Mouse (Mus musculus) kidney, embryonic 15.5 days (tissue): Measurements from ENCODE around the gene Fam83e. TPM values are rescaled to one million over a fixed set of nuclear protein-coding genes. Genes with fewer than 3 reads are reported as not detected.

ENCODE experiments used
- ATAC-seq: fragments of 200-750 bp; cut with Nextera tagmentation; replicated peaks from 2 replicates; pipeline ENCODE4 v1.8.0; 2017; ENCODE audit warnings: moderate TSS enrichment; ENCODE audit not compliant: low FRiP score
- H3K27ac ChIP-seq: fragments of 300-500 bp; sonication (generic); 2 replicates; pipeline ENCODE4 v1.5.1; 2015; ENCODE audit warnings: mild to moderate bottlenecking, inconsistent platforms
- H3K27me3 ChIP-seq: fragments of 300-500 bp; sonication (generic); 2 replicates; pipeline ENCODE4 v1.6.1; 2015; ENCODE audit warnings: inconsistent platforms
- H3K36me3 ChIP-seq: fragments of 300-500 bp; sonication (generic); 2 replicates; pipeline ENCODE4 v1.6.1; 2015; ENCODE audit warnings: inconsistent platforms
- H3K4me1 ChIP-seq: fragments of 300-500 bp; sonication (generic); 2 replicates; pipeline ENCODE4 v1.6.1; 2015; ENCODE audit warnings: inconsistent platforms
- H3K4me2 ChIP-seq: fragments of 300-500 bp; sonication (generic); 2 replicates; pipeline ENCODE4 v1.6.1; 2015; ENCODE audit warnings: moderate library complexity, mild to moderate bottlenecking, inconsistent platforms
- H3K4me3 ChIP-seq: fragments of 300-500 bp; sonication (generic); replicated peaks from 2 replicates; pipeline ENCODE4 v1.5.1; 2015; ENCODE audit warnings: mild to moderate bottlenecking, inconsistent platforms
- H3K9ac ChIP-seq: fragments of 300-500 bp; sonication (generic); 2 replicates; pipeline ENCODE4 v1.6.1; 2015; ENCODE audit warnings: mild to moderate bottlenecking, inconsistent platforms
- H3K9me3 ChIP-seq: fragments of 300-500 bp; sonication (generic); replicated peaks from 2 replicates; pipeline ENCODE4 v1.6.1; 2016; ENCODE audit warnings: inconsistent platforms
- WGBS: fragments of 180-500 bp; shearing (Covaris S2); methylation state at CpG from one replicate; pipeline ENCODE4 v1.1.7; 2015; ENCODE audit warnings: mixed read lengths; 5-methylcytosine and 5-hydroxymethylcytosine counted together
- polyA plus RNA-seq: library from polyadenylated mRNA; unstranded; fragments of >200 nt; fragmentation: Nextera tagmentation; extraction: Ambion mirVana; gene quantifications from 2 replicates; pipeline ENCODE4 v1.2.1, GENCODE M21; 2015

Gene Fam83e
- polyA plus RNA-seq, 1 experiment from 2014 or later, result 1.4 TPM

DNA sequence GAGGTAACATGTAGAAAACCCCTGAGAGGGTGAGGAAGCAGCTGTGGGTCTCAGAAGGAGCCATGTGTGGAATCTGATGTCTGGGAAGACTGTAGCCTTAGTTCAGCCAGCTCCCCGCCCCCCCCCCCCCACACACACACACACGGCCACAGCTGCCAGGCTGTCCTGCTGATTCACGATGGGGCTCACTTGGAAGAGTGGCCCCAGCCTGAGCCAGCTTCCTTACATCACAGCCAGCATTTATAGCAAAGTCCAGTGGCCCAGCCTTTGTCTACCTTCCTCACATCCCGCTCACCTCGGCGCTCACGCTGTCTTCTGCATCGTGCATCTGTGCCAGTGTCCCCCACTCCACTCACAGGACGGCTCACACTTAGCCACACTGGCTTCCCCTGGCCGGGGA, 28.4 kb downstream of the Fam83e start:
- peak; percentile 27; the same call in 1 of the 2 replicates for ATAC-seq
- Histone ChIP-seq H3K4me3 (no peak overlapping the region), H3K36me3 (no peaks in the 10 kb centered on the region), H3K27ac (peak overlapping the region; percentile 3; the same call in 1 of the 2 replicates), H3K4me1 (peaks cover 19% of the 10 kb centered on the region), H3K9ac (no peak overlapping the region), H3K4me2 (peak overlapping the region; percentile 27; the same call in 1 of the 2 replicates), H3K9me3 (no peaks in the 10 kb centered on the region; the same call in 1 of the 2 replicates), H3K27me3 (no peaks in the 10 kb centered on the region)
- 32% methylated on average over 10 of the region's 10 CpGs for WGBS

DNA sequence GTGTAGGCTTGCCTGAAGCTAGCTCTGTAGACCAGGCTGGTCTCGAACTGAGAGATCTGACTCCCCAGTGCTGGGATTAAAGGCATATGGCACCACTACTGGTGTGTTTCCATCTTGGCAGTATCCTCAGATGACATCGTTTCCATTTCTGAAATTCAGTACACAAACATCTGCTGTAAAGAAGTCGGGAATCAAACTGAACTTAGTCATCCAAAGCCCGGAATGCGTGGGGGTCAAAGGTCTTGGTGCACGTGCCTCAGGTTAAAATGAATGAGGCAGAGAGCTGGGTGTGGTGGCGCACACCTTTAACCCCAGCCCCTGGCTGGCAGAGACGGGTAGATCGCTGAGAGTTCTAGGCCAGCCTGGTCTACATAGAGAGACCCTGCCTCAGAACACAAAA, 29.1 kb downstream of the Fam83e start:
- no peak overlapping the region for H3K9ac ChIP-seq
- no peaks in the 10 kb centered on the region; the same call in 1 of the 2 replicates for H3K9me3 ChIP-seq
- ATAC-seq, result no peak
- WGBS, result 60% methylated on average over 9 of the region's 9 CpGs
- no peak overlapping the region for H3K27ac ChIP-seq
- no peaks in the 10 kb centered on the region for H3K36me3 ChIP-seq
- H3K4me3 ChIP-seq, result no peak overlapping the region
- H3K4me2 ChIP-seq, result no peak overlapping the region
- H3K27me3 ChIP-seq, result no peaks in the 10 kb centered on the region
- peaks cover 19% of the 10 kb centered on the region for H3K4me1 ChIP-seq

- Histone ChIP-seq H3K36me3 (no peaks in the 10 kb centered on the region), H3K4me1 (peaks cover 13% of the 10 kb centered on the region), H3K27me3 (peaks cover 31% of the 10 kb centered on the region), H3K4me3 (no peak overlapping the region), H3K4me2 (no peak overlapping the region), H3K27ac (no peak overlapping the region), H3K9ac (no peak overlapping the region), H3K9me3 (no peaks in the 10 kb centered on the region)
- WGBS, result 56% methylated on average over 6 of the region's 6 CpGs
- no peak for ATAC-seq
Measured at GRCm38 (mm10) chr7:45755703-45756102, 34.7 kb downstream of the Fam83e start.

GRCm38 (mm10) chr7:45759400-45759799, 38.4 kb downstream of the Fam83e start:
- H3K27ac ChIP-seq, result peak overlapping the region; percentile 56; the same call in 1 of the 2 replicates
- H3K9me3 ChIP-seq, result no peaks in the 10 kb centered on the region
- 4% methylated on average over 27 of the region's 27 CpGs for WGBS
- ATAC-seq, result peak; percentile 85
- H3K36me3 ChIP-seq, result no peaks in the 10 kb centered on the region
- peak overlapping the region; percentile 18; the same call in 1 of the 2 replicates for H3K9ac ChIP-seq
- H3K4me1 ChIP-seq, result peaks cover 10% of the 10 kb centered on the region
- H3K27me3 ChIP-seq, result peaks cover 31% of the 10 kb centered on the region
- peak overlapping the region; percentile 63 for H3K4me2 ChIP-seq
- H3K4me3 ChIP-seq, result peak overlapping the region; percentile 30

- H3K9me3 ChIP-seq, result no peaks in the 10 kb centered on the region
- H3K27me3 ChIP-seq, result peaks cover 31% of the 10 kb centered on the region
- WGBS, result 65% methylated on average over 5 of the region's 5 CpGs
- H3K4me3 ChIP-seq, result no peak overlapping the region
- peaks cover 10% of the 10 kb centered on the region for H3K4me1 ChIP-seq
- no peak for ATAC-seq
- no peak overlapping the region for H3K27ac ChIP-seq
- 0 out of 2 replicates have a peak overlapping the region, but pooled peaks have one; percentile 18 for H3K9ac ChIP-seq
- H3K36me3 ChIP-seq, result no peaks in the 10 kb centered on the region
- no peak overlapping the region for H3K4me2 ChIP-seq
Measured at GRCm38 (mm10) chr7:45760151-45760550, 39.1 kb downstream of the Fam83e start.

DNA sequence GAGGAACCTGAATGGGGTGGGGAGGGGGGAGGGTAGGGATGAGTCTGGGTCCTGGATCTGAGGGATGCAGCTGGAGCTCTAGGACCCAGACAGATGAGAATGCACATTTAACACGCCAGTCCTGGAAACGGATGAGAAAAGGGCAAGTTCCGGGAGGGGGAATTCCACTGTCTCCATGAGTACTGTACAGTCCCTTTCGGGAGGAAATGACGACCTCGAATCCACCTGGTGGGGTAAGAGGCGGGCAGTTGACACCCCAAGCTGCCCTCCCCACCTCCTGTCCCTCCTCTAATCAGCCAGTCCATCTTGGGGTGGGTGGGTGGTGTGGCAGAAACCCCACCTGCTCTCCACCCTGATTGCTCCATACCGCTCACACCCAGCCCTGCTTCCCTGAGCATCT, 45.0 kb downstream of the Fam83e start:
- no peak for ATAC-seq
- no peak overlapping the region for H3K4me2 ChIP-seq
- H3K9ac ChIP-seq, result no peak overlapping the region
- H3K27me3 ChIP-seq, result no peaks in the 10 kb centered on the region
- 56% methylated on average over 8 of the region's 8 CpGs for whole genome bisulfite sequencing
- H3K4me3 ChIP-seq, result no peak overlapping the region
- H3K36me3 ChIP-seq, result no peaks in the 10 kb centered on the region
- no peaks in the 10 kb centered on the region for H3K9me3 ChIP-seq
- H3K4me1 ChIP-seq, result peaks cover 13% of the 10 kb centered on the region
- H3K27ac ChIP-seq, result no peak overlapping the region

DNA sequence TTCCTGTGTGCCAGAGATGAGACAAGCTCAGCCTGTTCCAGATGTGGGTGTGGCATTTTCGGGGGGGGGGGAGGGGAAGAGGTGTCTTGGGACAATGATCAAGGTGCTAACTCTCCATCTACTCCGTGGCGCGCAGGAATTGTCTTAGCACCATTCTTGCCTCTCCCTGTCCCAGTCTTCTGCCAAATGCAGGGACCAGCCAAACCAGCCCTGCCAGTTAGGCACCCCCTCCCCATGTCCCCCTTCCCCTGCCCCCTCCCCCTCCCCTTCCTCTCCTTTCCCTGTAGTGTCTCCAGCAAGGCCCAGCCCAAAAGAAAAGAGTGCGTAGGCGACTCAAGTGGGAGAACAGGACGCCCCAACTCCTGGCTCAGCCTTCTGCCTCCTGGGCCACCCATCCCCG, 45.8 kb downstream of the Fam83e start:
- no peaks in the 10 kb centered on the region for H3K36me3 ChIP-seq
- no peak overlapping the region for H3K4me3 ChIP-seq
- WGBS, result 46% methylated on average over 8 of the region's 8 CpGs
- ATAC-seq, result no peak; the same call in 1 of the 2 replicates
- H3K4me2 ChIP-seq, result 0 out of 2 replicates have a peak overlapping the region, but pooled peaks have one; percentile 3
- H3K4me1 ChIP-seq, result peaks cover 16% of the 10 kb centered on the region
- H3K9me3 ChIP-seq, result no peaks in the 10 kb centered on the region
- no peak overlapping the region for H3K27ac ChIP-seq
- no peak overlapping the region for H3K9ac ChIP-seq
- no peaks in the 10 kb centered on the region for H3K27me3 ChIP-seq

DNA sequence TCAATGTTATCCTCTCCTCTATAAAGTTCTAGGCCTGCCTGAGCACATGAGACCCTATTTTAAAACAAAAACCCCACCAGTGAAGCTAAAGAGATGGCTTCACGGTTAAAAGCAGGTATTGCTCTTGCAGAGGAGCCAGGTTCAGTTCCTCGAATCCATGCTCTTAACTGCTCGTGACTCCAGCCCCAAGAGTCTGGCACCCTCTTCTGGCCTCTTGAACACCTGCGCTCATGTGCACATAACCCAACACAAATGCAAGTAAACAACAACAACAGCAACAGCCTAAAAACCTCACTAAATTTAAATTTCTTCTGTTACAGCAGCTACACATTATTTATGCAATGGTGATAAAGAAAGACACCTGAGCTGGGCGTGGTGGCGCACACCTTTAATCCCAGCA, 46.5 kb downstream of the Fam83e start:
- ATAC-seq, result no peak
- Histone ChIP-seq H3K9me3 (no peaks in the 10 kb centered on the region), H3K36me3 (no peaks in the 10 kb centered on the region), H3K27ac (no peak overlapping the region), H3K9ac (no peak overlapping the region), H3K4me1 (peaks cover 16% of the 10 kb centered on the region), H3K4me2 (no peak overlapping the region), H3K27me3 (no peaks in the 10 kb centered on the region), H3K4me3 (no peak overlapping the region)
- 95% methylated on average over 6 of the region's 6 CpGs for WGBS

- Histone ChIP-seq H3K4me2 (no peak overlapping the region), H3K27me3 (0 out of 2 replicates have a peak, but pooled peaks cover 2% of the 10 kb centered on the region), H3K27ac (peak overlapping the region; percentile 18; the same call in 1 of the 2 replicates), H3K9me3 (no peaks in the 10 kb centered on the region), H3K36me3 (no peaks in the 10 kb centered on the region), H3K9ac (no peak overlapping the region; the same call in 1 of the 2 replicates), H3K4me1 (peaks cover 16% of the 10 kb centered on the region), H3K4me3 (no peak overlapping the region)
- no peak; the same call in 1 of the 2 replicates for ATAC-seq
- 64% methylated on average over 8 of the region's 8 CpGs for WGBS
Measured at GRCm38 (mm10) chr7:45770427-45771082, 49.5 kb downstream of the Fam83e start.

- Histone ChIP-seq H3K9me3 (no peaks in the 10 kb centered on the region), H3K4me1 (peaks cover 14% of the 10 kb centered on the region), H3K36me3 (no peaks in the 10 kb centered on the region), H3K27me3 (0 out of 2 replicates have a peak, but pooled peaks cover 2% of the 10 kb centered on the region), H3K4me3 (no peak overlapping the region), H3K4me2 (no peak overlapping the region), H3K9ac (no peak overlapping the region), H3K27ac (peak overlapping the region; percentile 18; the same call in 1 of the 2 replicates)
- no peak for ATAC-seq
- WGBS, result 70% methylated on average over 4 of the region's 4 CpGs
Measured at GRCm38 (mm10) chr7:45771101-45771500, 50.1 kb downstream of the Fam83e start.

DNA sequence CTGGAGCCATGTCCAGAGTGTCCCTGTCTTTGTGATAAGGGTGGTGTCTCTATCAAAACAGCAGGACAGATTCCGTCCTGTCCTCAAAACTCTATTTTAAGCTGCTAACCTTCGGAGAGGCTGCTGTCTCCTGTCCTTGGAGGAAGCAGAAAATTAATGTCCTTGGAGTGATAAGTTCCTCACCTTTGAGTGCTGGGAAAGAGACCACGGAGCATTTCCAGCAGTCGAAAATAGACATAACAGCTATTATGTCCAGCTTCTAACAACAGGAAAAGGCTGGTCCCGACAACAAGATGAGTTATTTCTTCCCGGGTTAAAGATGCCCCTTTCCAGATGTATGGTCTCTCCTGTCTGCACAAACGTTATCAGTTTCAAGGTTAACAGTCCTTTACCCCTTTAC, 54.2 kb downstream of the Fam83e start:
- Histone ChIP-seq H3K9me3 (no peaks in the 10 kb centered on the region), H3K4me3 (no peak overlapping the region), H3K36me3 (no peaks in the 10 kb centered on the region), H3K27ac (no peak overlapping the region), H3K9ac (no peak overlapping the region), H3K4me2 (no peak overlapping the region), H3K4me1 (peaks cover 18% of the 10 kb centered on the region), H3K27me3 (peaks cover 2% of the 10 kb centered on the region; the same call in 1 of the 2 replicates)
- no peak for ATAC-seq
- 54% methylated on average over 7 of the region's 7 CpGs for WGBS
